Mouse (Mus musculus): ENCODE measurements at regions not wholly inside any gene's neighbourhood (a gene's known extent, or its start where the extent isn't known, plus 50 kb on each side); places are given as distances from the start of the nearest gene placed in this dataset.

- TF ChIP-seq POLR2A (IDR thresholded peaks at IDR 0.05; ENCODE audit: control insufficient read depth, extremely low read depth, insufficient read depth, low read length, poor library complexity) (no peak), CTCF (IDR thresholded peaks at IDR 0.05; ENCODE audit: borderline replicate concordance, control insufficient read depth, extremely low read depth, insufficient read depth, low read length, poor library complexity) (no peak)
Observed at GRCm38 (mm10) chr13:57259920-57260319, 364.1 kb upstream of the Trpc7 start.
